Mouse (Mus musculus) urinary bladder, postnatal 25 days (tissue): ENCODE results near the gene Olfr1039.
"Not testable (repeated sequence)": the region's sequence is repeated elsewhere in the genome, so short reads cannot be mapped to it uniquely, and the experiment has no call there.

Source experiments
- DNase-seq: peaks from one replicate; pipeline ENCODE4 v3.0.0; 2022; ENCODE audit warnings: low spot score

The Olfr1039 gene

DNA sequence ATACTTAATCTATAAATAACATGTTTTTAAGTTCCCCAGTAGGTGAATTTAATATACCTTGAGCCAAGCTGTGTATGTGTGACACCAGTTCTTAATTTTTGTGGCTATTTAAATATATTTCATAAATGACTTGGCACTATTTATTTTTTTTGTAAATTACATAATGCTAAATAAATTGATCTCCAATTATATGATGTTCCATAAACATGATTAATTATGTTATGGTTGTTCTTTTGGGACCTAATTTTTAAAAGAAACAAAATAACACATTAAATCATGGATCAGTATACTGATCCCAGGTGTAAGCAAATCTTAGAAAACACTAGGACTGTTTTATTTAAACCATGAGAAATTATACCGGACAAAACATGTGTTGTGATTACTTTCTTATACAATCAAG lies at the start of gene Olfr1039:
TSS of gene Olfr1039 (minus strand) at position 101 of the 400 bp plus-strand sequence.
- no peak for DNase-seq

DNA sequence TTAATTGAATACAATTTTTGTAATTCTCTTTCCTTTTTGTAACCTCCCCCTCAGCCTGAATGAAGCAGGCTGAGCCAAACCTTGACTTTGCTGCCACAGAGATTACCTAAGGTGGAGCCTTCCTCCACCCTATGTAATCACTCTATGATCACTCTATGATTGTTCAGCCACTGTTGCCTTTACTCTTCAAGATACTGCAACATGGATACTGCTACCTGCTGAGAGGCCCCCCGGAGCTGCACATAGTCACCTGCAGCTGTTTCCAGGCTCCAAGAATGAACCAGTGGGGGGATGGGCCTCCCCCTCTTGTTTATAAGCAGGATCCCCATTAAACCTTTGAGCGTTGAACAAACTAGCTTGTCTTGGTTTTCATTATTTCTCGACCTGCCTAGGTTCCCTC lies 44.2 kb upstream of the Olfr1039 start:
- no peak for DNase-seq

DNA sequence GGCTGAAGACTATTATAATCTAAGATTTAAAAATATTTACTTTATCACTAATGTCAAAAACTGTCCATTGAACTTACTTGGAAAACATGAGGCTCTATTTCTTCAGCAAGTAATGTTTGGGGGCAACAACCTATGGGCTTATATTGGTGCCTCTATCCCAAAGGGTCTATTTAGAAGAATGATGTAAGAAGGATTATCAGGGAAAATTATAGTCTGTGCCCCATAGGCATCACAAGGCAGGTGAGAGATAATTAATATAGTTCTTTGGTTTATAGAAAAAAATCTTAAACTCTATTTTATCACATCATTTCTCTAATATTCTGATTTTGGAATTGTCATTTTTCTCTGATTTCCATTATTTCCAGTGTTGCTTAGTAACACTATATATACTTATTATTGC lies 42.0 kb upstream of the Olfr1039 start, which contains the start of gene Olfr1044:
TSS of gene Olfr1044 (minus strand) at position 101 of the 400 bp plus-strand sequence.
- DNase-seq, result no peak

DNA sequence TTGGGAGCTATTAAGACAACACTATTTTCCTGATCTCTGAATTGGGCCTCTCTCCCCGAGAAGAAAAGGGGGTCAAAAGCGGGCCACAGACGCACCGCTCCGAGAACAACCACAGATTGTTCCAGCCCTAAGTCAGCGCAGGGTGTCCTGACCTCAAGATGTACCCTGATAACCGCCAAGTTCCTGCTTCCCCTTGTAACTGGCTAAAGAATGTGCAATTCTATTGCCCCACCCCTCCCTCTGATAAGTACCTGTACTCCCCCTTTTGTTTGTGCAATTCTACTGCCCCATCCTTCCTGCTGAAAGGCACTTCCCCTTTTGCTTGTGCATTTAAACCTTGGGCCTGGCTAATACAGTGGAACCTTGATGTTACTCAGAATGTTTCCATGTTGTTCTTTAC lies 39.7 kb upstream of the Olfr1039 start:
- DNase-seq, result not testable (repeated sequence)

DNA sequence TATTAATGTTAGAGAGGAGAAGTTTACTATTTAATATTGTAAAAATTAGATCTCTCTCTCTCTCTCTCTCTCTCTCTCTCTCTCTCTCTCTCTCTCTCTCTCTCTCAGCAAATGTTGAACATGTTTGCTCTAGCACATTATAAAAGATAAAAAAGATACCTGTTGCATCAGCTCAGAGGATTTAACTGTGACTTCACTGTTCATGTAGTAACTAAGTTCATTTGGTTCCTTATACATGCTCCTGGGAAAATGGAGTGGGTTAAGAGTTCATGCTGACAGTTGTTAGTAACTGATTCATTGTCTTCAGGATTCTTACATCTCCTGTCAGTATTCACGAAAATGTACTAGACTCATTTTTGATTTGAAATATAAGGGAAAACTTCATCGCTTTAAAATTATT lies 31.7 kb upstream of the Olfr1039 start, which contains the start of gene Olfr1043:
TSS of gene Olfr1043 (minus strand) at position 101 of the 400 bp plus-strand sequence.
- DNase-seq, result no peak

DNA sequence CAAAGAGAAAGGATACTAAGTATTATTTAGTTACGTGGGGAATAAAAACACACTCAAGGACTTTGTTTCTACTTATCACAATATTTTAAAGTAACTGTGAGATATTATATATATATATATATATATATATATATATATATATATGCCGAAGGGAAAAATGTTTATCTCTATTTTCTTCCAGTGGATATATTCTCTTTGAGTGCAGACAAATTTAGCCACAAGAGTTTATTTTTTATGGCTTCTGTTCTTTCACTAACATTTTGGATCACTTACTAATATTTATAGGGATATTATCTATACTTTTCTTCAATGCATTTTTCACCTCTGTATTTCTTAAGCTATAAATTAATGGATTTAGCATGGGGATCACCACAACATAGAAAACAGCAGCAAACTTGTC lies 26.0 kb upstream of the Olfr1039 start, which contains the start of gene Olfr1042:
TSS of gene Olfr1042 (minus strand) at position 101 of the 400 bp plus-strand sequence.
- DNase-seq, result no peak

DNA sequence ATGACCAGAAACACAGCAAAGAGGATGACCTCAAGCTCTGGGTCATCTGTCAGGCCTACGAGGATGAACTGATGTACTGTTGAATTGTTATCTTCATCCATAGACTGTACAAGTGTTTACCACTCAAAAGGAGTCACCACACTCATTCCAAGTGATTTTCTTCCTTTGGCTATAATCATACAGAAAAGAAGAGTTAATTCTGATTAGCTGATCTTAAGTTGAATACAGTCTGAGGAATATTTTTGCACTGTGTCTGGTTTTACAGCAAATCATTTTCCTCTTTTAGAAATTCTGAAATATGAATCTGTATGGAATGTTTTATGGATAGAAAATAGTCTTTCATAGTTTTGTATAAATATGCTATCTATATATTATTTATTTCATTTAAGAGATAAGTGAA lies 10.9 kb upstream of the Olfr1039 start, which contains the start of gene Olfr1040:
TSS of gene Olfr1040 (minus strand) at position 101 of the 400 bp plus-strand sequence.
- no peak for DNase-seq

DNA sequence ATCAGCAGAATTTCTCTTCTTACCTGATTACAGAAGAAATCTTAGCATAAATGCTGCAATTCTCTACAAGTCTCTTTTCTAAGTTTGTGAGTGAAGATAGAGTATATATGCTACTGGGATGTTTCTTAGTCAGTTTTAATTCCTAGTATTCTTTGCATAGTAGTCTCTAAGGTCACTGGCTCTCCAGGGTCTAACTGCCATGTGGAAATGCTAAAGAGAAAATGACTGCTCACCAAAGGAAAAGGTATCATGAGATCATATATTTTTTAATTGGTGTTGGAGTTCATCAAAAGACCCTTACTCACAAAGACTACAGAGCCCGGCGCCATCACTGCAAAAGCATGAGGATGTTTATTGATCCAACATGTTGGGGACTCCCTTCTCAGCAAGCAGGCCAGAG lies 48.4 kb downstream of the Olfr1039 start, which contains the start of gene Olfr1037:
TSS of gene Olfr1037 (minus strand) at position 101 of the 400 bp plus-strand sequence.
- DNase-seq, result no peak

DNA sequence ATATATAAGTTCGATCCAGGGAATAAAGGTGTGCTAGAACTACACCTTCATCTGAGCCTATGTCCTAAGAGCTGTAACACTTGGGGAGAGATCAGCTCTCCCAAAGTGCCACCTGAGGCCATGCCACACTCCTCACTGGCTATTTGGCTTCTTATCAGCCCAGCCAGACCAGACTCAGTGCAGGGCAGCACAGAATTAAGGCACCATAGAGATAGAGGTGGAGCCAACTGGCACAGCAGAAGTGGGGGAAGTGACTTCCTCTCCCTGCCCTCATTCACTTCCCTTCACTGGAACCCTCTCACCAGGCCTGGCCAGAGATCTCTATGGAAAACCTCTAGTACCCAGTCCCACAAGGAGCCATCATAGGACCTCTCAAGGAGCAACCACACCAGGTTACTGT lies 55.2 kb downstream of the Olfr1039 start:
- not testable (repeated sequence) for DNase-seq
